23 mouse cellular contexts compared by ENCODE assay signal in the genomic region with DNA sequence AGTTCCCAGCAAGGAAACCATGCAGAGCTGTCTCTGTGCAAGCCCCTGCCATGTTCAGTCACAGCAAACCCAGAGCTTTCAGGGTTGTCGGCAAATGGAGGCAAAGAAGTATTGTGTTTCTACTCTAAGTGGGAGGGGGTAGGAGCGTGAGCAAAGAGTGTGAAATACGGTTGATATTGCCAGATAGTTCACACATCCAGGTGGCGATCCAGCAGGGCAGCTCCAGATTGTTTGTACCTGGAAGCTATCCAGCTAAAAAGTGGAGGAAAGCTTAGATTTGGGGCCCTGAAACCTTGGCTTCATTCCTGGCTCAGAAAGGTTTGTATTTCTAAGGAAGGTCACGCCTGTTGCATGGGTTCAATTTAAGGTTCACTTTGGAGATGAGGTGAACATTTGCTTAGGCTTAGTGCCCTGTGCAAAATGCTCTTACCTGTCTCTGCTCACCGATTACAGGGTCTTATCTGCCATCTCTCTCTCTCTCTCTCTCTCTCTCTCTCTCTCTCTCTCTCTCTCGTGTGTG.
DNase-seq lines count a peak whose midpoint lies in the region; ATAC-seq and TF ChIP-seq lines count a peak whose summit lies in the region.
"Had no signal": no experiment of that assay in that cellular context is flagged by ENCODE, and none has a peak within 500 bp of the region (broad histone marks: within the 10 kb centered on the region; RNA-seq: fewer than 3 reads in every experiment).

No protein-coding gene starts in this region.

- no peak for TF ChIP-seq CTCF in liver, postnatal 0 days (IDR thresholded peaks at IDR 0.05; ENCODE audit: low read depth)

- peak; percentile 18 for DNase-seq in liver, embryonic 11.5 days (ENCODE audit: low spot score)
- DNase-seq in liver, postnatal 0 days: no peak
- DNase-seq in cerebellum, adult 8-10 months: peak; percentile 26
- DNase-seq: B cell, adult 2 months; gastrocnemius, postnatal 36 days; heart, postnatal 10 days; kidney, adult 2 months; kidney, postnatal 14 days; left cerebral cortex, postnatal 4 days; right cerebral cortex, adult 18-20 months; thymus, postnatal 4 days had no signal

- WGBS in forebrain, embryonic 15.5 days: 60% methylated on average over 7 of the region's 7 CpGs
- WGBS in forebrain, embryonic 16.5 days: 50% methylated on average over 7 of the region's 7 CpGs
- WGBS in liver, embryonic 11.5 days: 53% methylated on average over 7 of the region's 7 CpGs
- 67% methylated on average over 7 of the region's 7 CpGs for WGBS in liver, postnatal 0 days (ENCODE audit: insufficient replicate concordance)
- 43% methylated on average over 7 of the region's 7 CpGs for WGBS in embryonic facial prominence, embryonic 15.5 days

- no peak overlapping the region for H3K9ac ChIP-seq in forebrain, embryonic 15.5 days (replicated peaks)
- no peak overlapping the region for H3K9ac ChIP-seq in forebrain, embryonic 16.5 days (replicated peaks; ENCODE audit: low read depth, low read length)
- no peak overlapping the region for H3K9ac ChIP-seq in liver, embryonic 11.5 days (ENCODE audit: low read depth, low read length)
- no peak overlapping the region for H3K9ac ChIP-seq in liver, postnatal 0 days (replicated peaks)
- no peak overlapping the region for H3K9ac ChIP-seq in embryonic facial prominence, embryonic 15.5 days
- H3K9ac ChIP-seq: forebrain, embryonic 12.5 days; liver, embryonic 14.5 days; neural tube, embryonic 12.5 days had no signal

- no peak for TF ChIP-seq EP300 in liver, postnatal 0 days (IDR thresholded peaks at IDR 0.05; ENCODE audit: low read depth)

- no peaks in the 10 kb centered on the region for H3K9me3 ChIP-seq in forebrain, embryonic 15.5 days
- no peaks in the 10 kb centered on the region for H3K9me3 ChIP-seq in forebrain, embryonic 16.5 days (ENCODE audit: control insufficient read depth, low read length)
- H3K9me3 ChIP-seq in liver, embryonic 11.5 days (ENCODE audit: control insufficient read depth, low read length): no peaks in the 10 kb centered on the region
- no peaks in the 10 kb centered on the region for H3K9me3 ChIP-seq in liver, postnatal 0 days (ENCODE audit: low read length)
- no peaks in the 10 kb centered on the region for H3K9me3 ChIP-seq in embryonic facial prominence, embryonic 15.5 days (replicated peaks)
- H3K9me3 ChIP-seq: forebrain, embryonic 12.5 days; neural tube, embryonic 12.5 days had no signal

- no peaks in the 10 kb centered on the region for H3K36me3 ChIP-seq in forebrain, embryonic 15.5 days
- no peaks in the 10 kb centered on the region for H3K36me3 ChIP-seq in forebrain, embryonic 16.5 days (ENCODE audit: control insufficient read depth, insufficient read depth)
- no peaks in the 10 kb centered on the region for H3K36me3 ChIP-seq in liver, embryonic 11.5 days (ENCODE audit: control insufficient read depth, insufficient read depth, low read length)
- H3K36me3 ChIP-seq in liver, postnatal 0 days (replicated peaks; ENCODE audit: insufficient read depth, low read length): no peaks in the 10 kb centered on the region
- H3K36me3 ChIP-seq in embryonic facial prominence, embryonic 15.5 days: no peaks in the 10 kb centered on the region
- H3K36me3 ChIP-seq: forebrain, embryonic 12.5 days; neural tube, embryonic 12.5 days had no signal

- H3K27ac ChIP-seq in forebrain, embryonic 15.5 days (replicated peaks): peak overlapping the region; percentile 28; the same call in 1 of the 2 replicates
- no peak overlapping the region for H3K27ac ChIP-seq in forebrain, embryonic 16.5 days (ENCODE audit: low read length)
- H3K27ac ChIP-seq in liver, embryonic 11.5 days (ENCODE audit: low read depth, low read length): no peak overlapping the region
- no peak overlapping the region for H3K27ac ChIP-seq in liver, postnatal 0 days (ENCODE audit: low read depth)
- H3K27ac ChIP-seq in embryonic facial prominence, embryonic 15.5 days (replicated peaks): 0 out of 2 replicates have a peak overlapping the region, but pooled peaks have one; percentile 34
- H3K27ac ChIP-seq: forebrain, embryonic 12.5 days; left cerebral cortex, adult 2 months; liver, embryonic 14.5 days; macrophage; neural tube, embryonic 12.5 days had no signal

- no peak overlapping the region for H3K4me2 ChIP-seq in forebrain, embryonic 15.5 days (replicated peaks)
- H3K4me2 ChIP-seq in forebrain, embryonic 16.5 days (ENCODE audit: low read length): no peak overlapping the region
- no peak overlapping the region for H3K4me2 ChIP-seq in liver, embryonic 11.5 days
- H3K4me2 ChIP-seq in liver, postnatal 0 days (ENCODE audit: low read depth, low read length): no peak overlapping the region
- no peak overlapping the region for H3K4me2 ChIP-seq in embryonic facial prominence, embryonic 15.5 days (replicated peaks)
- H3K4me2 ChIP-seq: forebrain, embryonic 12.5 days; heart, embryonic 11.5 days; midbrain, embryonic 11.5 days; neural tube, embryonic 12.5 days had no signal

- peaks cover 27% of the 10 kb centered on the region for H3K4me1 ChIP-seq in forebrain, embryonic 15.5 days
- H3K4me1 ChIP-seq in forebrain, embryonic 16.5 days (replicated peaks; ENCODE audit: control insufficient read depth, insufficient read depth, low read length): peaks cover 24% of the 10 kb centered on the region
- H3K4me1 ChIP-seq in liver, embryonic 11.5 days (replicated peaks; ENCODE audit: control insufficient read depth, insufficient read depth, low read length): no peaks in the 10 kb centered on the region
- no peaks in the 10 kb centered on the region for H3K4me1 ChIP-seq in liver, postnatal 0 days (ENCODE audit: insufficient read depth)
- H3K4me1 ChIP-seq in embryonic facial prominence, embryonic 15.5 days: peaks cover 19% of the 10 kb centered on the region
- H3K4me1 ChIP-seq: forebrain, embryonic 12.5 days; neural tube, embryonic 12.5 days had no signal

- no peaks in the 10 kb centered on the region for H3K27me3 ChIP-seq in forebrain, embryonic 15.5 days
- H3K27me3 ChIP-seq in forebrain, embryonic 16.5 days (replicated peaks; ENCODE audit: control insufficient read depth, insufficient read depth, low read length): no peaks in the 10 kb centered on the region
- no peaks in the 10 kb centered on the region for H3K27me3 ChIP-seq in liver, embryonic 11.5 days (replicated peaks; ENCODE audit: control insufficient read depth, insufficient read depth, low read length)
- H3K27me3 ChIP-seq in liver, postnatal 0 days (ENCODE audit: insufficient read depth, low read length): no peaks in the 10 kb centered on the region
- no peaks in the 10 kb centered on the region for H3K27me3 ChIP-seq in embryonic facial prominence, embryonic 15.5 days
- H3K27me3 ChIP-seq: forebrain, embryonic 12.5 days; neural tube, embryonic 12.5 days had no signal

- H3K4me3 ChIP-seq in forebrain, embryonic 15.5 days: no peak overlapping the region
- no peak overlapping the region for H3K4me3 ChIP-seq in forebrain, embryonic 16.5 days (replicated peaks; ENCODE audit: low read length)
- H3K4me3 ChIP-seq in liver, embryonic 11.5 days (ENCODE audit: low read depth, low read length): no peak overlapping the region
- no peak overlapping the region for H3K4me3 ChIP-seq in liver, postnatal 0 days (ENCODE audit: low read depth, low read length)
- no peak overlapping the region for H3K4me3 ChIP-seq in embryonic facial prominence, embryonic 15.5 days (replicated peaks)
- H3K4me3 ChIP-seq: forebrain, embryonic 12.5 days; left cerebral cortex, adult 2 months; neural tube, embryonic 12.5 days had no signal

- ATAC-seq in forebrain, embryonic 15.5 days (replicated peaks): no peak
- ATAC-seq in forebrain, embryonic 16.5 days: no peak
- no peak for ATAC-seq in liver, embryonic 11.5 days (replicated peaks; ENCODE audit: low FRiP score)
- no peak for ATAC-seq in liver, postnatal 0 days
- no peak for ATAC-seq in embryonic facial prominence, embryonic 15.5 days (ENCODE audit: insufficient number of reproducible peaks, low FRiP score, low TSS enrichment, low read depth)
- ATAC-seq in megakaryocyte, adult 5-6 weeks (ENCODE audit: poor library complexity, severe bottlenecking): no peak
- ATAC-seq: inflammation-experienced regulatory T-cells, adult 6 months had no signal

Comparison
In these comparisons a context has a peak if more than half of its experiments do, and no peak if none do; other contexts are left out.
1. H3K27ac ChIP-seq: peak in forebrain, embryonic 15.5 days (single experiment) and embryonic facial prominence, embryonic 15.5 days (single experiment); none in forebrain, embryonic 16.5 days (single experiment), liver, embryonic 11.5 days (single experiment) and liver, postnatal 0 days (single experiment).